35 mouse cellular contexts compared by ENCODE assay signal in genomic region chr6:28935736-28936135, GRCm38 (mm10).
"Had no signal": no experiment of that assay in that cellular context is flagged by ENCODE, and none has a peak within 500 bp of the region (broad histone marks: within the 10 kb centered on the region; RNA-seq: fewer than 3 reads in every experiment).

No protein-coding gene starts in this region.

- H3K27me3 ChIP-seq: heart, embryonic 15.5 days; hindbrain, embryonic 13.5 days; hindbrain, embryonic 15.5 days; intestine, embryonic 15.5 days; kidney, embryonic 15.5 days had no signal

- H3K36me3 ChIP-seq: heart, embryonic 10.5 days; heart, embryonic 13.5 days; heart, embryonic 15.5 days; hindbrain, embryonic 10.5 days; hindbrain, embryonic 12.5 days; hindbrain, embryonic 13.5 days; hindbrain, embryonic 15.5 days; intestine, embryonic 15.5 days; kidney, embryonic 15.5 days had no signal

- H3K9ac ChIP-seq: heart, embryonic 13.5 days; heart, embryonic 15.5 days; hindbrain, embryonic 12.5 days; hindbrain, embryonic 13.5 days; hindbrain, embryonic 14.5 days; hindbrain, embryonic 15.5 days; intestine, embryonic 15.5 days; kidney, embryonic 15.5 days had no signal

- H3K4me3 ChIP-seq: heart, embryonic 10.5 days; heart, embryonic 13.5 days; heart, embryonic 15.5 days; hindbrain, embryonic 10.5 days; hindbrain, embryonic 12.5 days; hindbrain, embryonic 13.5 days; hindbrain, embryonic 15.5 days; intestine, embryonic 15.5 days; kidney, embryonic 15.5 days; layer of hippocampus, adult 2 months; left cerebral cortex, adult 2 months had no signal

- H3K4me2 ChIP-seq: heart, embryonic 11.5 days; heart, embryonic 13.5 days; heart, embryonic 15.5 days; hindbrain, embryonic 12.5 days; hindbrain, embryonic 13.5 days; hindbrain, embryonic 14.5 days; hindbrain, embryonic 15.5 days; intestine, embryonic 15.5 days; kidney, embryonic 15.5 days had no signal

- H3K9me3 ChIP-seq: heart, embryonic 10.5 days; heart, embryonic 13.5 days; heart, embryonic 15.5 days; hindbrain, embryonic 10.5 days; hindbrain, embryonic 12.5 days; hindbrain, embryonic 13.5 days; hindbrain, embryonic 15.5 days; intestine, embryonic 15.5 days; kidney, embryonic 15.5 days had no signal

- H3K27ac ChIP-seq: heart, embryonic 10.5 days; heart, embryonic 13.5 days; heart, embryonic 15.5 days; hindbrain, embryonic 10.5 days; hindbrain, embryonic 12.5 days; hindbrain, embryonic 13.5 days; hindbrain, embryonic 14.5 days; hindbrain, embryonic 15.5 days; hindbrain, postnatal 0 days; intestine, embryonic 15.5 days; kidney, embryonic 15.5 days; kidney, postnatal 0 days; layer of hippocampus, adult 2 months; left cerebral cortex, adult 2 months had no signal

- ATAC-seq: hindbrain, embryonic 16.5 days; hindbrain, postnatal 0 days; inflammation-experienced regulatory T-cells, adult 6 months; intestine, embryonic 15.5 days; intestine, embryonic 16.5 days; intestine, postnatal 0 days had no signal

- DNase-seq: heart, postnatal 10 days; heart, postnatal 14 days; heart, postnatal 36 days; heart, postnatal 4 days; kidney, adult 11 months; kidney, adult 18-20 months; kidney, adult 2 months; kidney, adult 8-10 months; kidney, adult 9 months; kidney, postnatal 10 days; kidney, postnatal 14 days; kidney, postnatal 25 days; kidney, postnatal 36 days; kidney, postnatal 4 days; layer of hippocampus, adult 9-11 months; layer of hippocampus, postnatal 36 days had no signal
